Mouse (Mus musculus) ES-E14 (cell line): ENCODE measurements around the gene Plekho1.
"Not testable (repeated sequence)": the region's sequence is repeated elsewhere in the genome, so short reads cannot be mapped to it uniquely, and the experiment has no call there.

Experiments used
- CHD2 ChIP-seq: IDR thresholded peaks from 2 replicates; pipeline ENCODE4 v1.6.1; 2014; ENCODE audit warnings: mild to moderate bottlenecking, low read depth, low read length, inconsistent platforms
- HCFC1 ChIP-seq: IDR thresholded peaks from 2 replicates; pipeline ENCODE4 v1.6.1; 2012; ENCODE audit warnings: low read length, inconsistent platforms, borderline replicate concordance; ENCODE audit not compliant: insufficient read depth
- MAFK ChIP-seq: IDR thresholded peaks from 2 replicates; pipeline ENCODE4 v1.6.1; 2014; ENCODE audit warnings: mild to moderate bottlenecking, low read depth, low read length, inconsistent platforms; ENCODE audit not compliant: insufficient read depth
- ZC3H11A ChIP-seq: IDR thresholded peaks from 2 replicates; pipeline ENCODE4 v1.6.1; 2012; ENCODE audit warnings: low read depth, mild to moderate bottlenecking, inconsistent platforms, low read length, borderline replicate concordance
- ZNF384 ChIP-seq: IDR thresholded peaks from 2 replicates; pipeline ENCODE4 v1.6.1; 2012; ENCODE audit warnings: low read depth, low read length, inconsistent platforms

- TF ChIP-seq MAFK, ZNF384, HCFC1, CHD2, ZC3H11A: not testable (repeated sequence)
These were observed 25.1 kb downstream of the Plekho1 start for GRCm38 (mm10) chr3:95970661-95971060.
